Mouse (Mus musculus) neural tube, embryonic 11.5 days (tissue): ENCODE data around the gene Maml3. TPM values are rescaled to one million over a fixed set of nuclear protein-coding genes. Genes with fewer than 3 reads are reported as not detected.

Experiments used
- ATAC-seq: fragments of 200-750 bp; cut with Nextera tagmentation; 2 replicates; pipeline ENCODE4 v1.8.0; 2017; ENCODE audit warnings: moderate number of reproducible peaks, mild to moderate bottlenecking, moderate TSS enrichment, moderate library complexity; ENCODE audit not compliant: insufficient read depth, low FRiP score, low TSS enrichment
- DNase-seq: peaks from one replicate; pipeline ENCODE4 v3.0.0-alpha.2; 2015; ENCODE audit warnings: low spot score
- H3K27ac ChIP-seq: fragments of 300-500 bp; sonication (generic); 2 replicates; pipeline ENCODE4 v1.5.1; 2014; ENCODE audit warnings: low read depth, mild to moderate bottlenecking, low read length
- H3K27me3 ChIP-seq: fragments of 300-500 bp; sonication (generic); 2 replicates; pipeline ENCODE4 v1.6.1; 2014; ENCODE audit warnings: mild to moderate bottlenecking, low read length, mixed read lengths; ENCODE audit not compliant: control insufficient read depth, insufficient read depth
- H3K36me3 ChIP-seq: fragments of 300-500 bp; sonication (generic); 2 replicates; pipeline ENCODE4 v1.6.1; 2014; ENCODE audit warnings: mild to moderate bottlenecking, low read length, moderate library complexity, mixed read lengths; ENCODE audit not compliant: control insufficient read depth, insufficient read depth
- H3K4me1 ChIP-seq: fragments of 300-500 bp; sonication (generic); 2 replicates; pipeline ENCODE4 v1.6.1; 2014; ENCODE audit warnings: low read length, mixed read lengths; ENCODE audit not compliant: control insufficient read depth, insufficient read depth
- H3K4me2 ChIP-seq: fragments of 300-500 bp; sonication (generic); 2 replicates; pipeline ENCODE4 v1.6.1; 2014; ENCODE audit warnings: low read depth, mild to moderate bottlenecking, moderate library complexity
- H3K4me3 ChIP-seq: fragments of 300-500 bp; sonication (generic); 2 replicates; pipeline ENCODE4 v1.5.1; 2014; ENCODE audit warnings: low read depth, low read length
- H3K9ac ChIP-seq: fragments of 300-500 bp; sonication (generic); 2 replicates; pipeline ENCODE4 v1.6.1; 2014; ENCODE audit warnings: mild to moderate bottlenecking, low read length
- H3K9me3 ChIP-seq: fragments of 300-500 bp; sonication (generic); 2 replicates; pipeline ENCODE4 v1.6.1; 2016; ENCODE audit warnings: low read length; ENCODE audit not compliant: control insufficient read depth
- WGBS: fragments of 180-500 bp; shearing (Covaris S2); extraction: QIAGEN DNeasy Blood & Tissue Kit; methylation state at CpG from one replicate; pipeline ENCODE4 v1.1.7; 2014; 5-methylcytosine and 5-hydroxymethylcytosine counted together
- polyA plus RNA-seq: library from polyadenylated mRNA; unstranded; fragments of >200 nt; fragmentation: Nextera tagmentation; extraction: Ambion mirVana; gene quantifications from 2 replicates; pipeline ENCODE4 v1.2.1, GENCODE M21; 2014

Maml3 gene
- polyA plus RNA-seq, 1 experiment from 2014 or later = 8.1 TPM

- ATAC-seq = 0 out of 2 replicates have a peak, but pooled peaks have one; percentile 23
- Histone ChIP-seq H3K4me1 (no peaks in the 10 kb centered on the region), H3K36me3 (no peaks in the 10 kb centered on the region), H3K27me3 (no peaks in the 10 kb centered on the region), H3K4me2 (no peak overlapping the region), H3K9me3 (no peaks in the 10 kb centered on the region), H3K9ac (no peak overlapping the region), H3K27ac (no peak overlapping the region), H3K4me3 (no peak overlapping the region)
- DNase-seq = no peak
- 83% methylated on average over 10 of the region's 10 CpGs for WGBS
Measured at GRCm38 (mm10) chr3:51854152-51854551, 250.7 kb downstream of the Maml3 start.

DNA sequence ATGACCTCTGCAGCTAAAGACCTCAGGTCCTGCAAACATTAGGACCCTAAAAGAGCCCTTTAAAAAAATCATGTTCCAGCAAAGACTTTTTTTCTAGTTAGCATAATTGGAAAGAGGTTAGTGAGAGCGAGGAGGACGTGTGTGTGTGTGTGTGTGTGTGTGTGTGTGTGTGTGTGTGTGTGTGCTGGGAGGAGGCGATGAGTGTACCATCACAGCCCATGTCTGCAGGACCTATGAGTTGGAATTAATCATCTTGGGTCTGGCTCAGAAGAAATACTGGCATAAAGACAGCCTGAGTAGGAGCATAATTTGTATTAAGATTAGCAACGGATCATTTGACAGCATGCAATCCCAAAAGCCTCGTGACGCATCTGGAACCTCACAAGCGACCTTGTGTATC lies 251.3 kb downstream of the Maml3 start:
- Histone ChIP-seq H3K4me1 (no peaks in the 10 kb centered on the region), H3K9ac (no peak overlapping the region)
- ATAC-seq = no peak

GRCm38 (mm10) chr3:51852692-51853091 lies 252.2 kb downstream of the Maml3 start:
- 85% methylated on average over 3 of the region's 3 CpGs for WGBS
- Histone ChIP-seq H3K27ac (no peak overlapping the region), H3K9me3 (no peaks in the 10 kb centered on the region), H3K36me3 (no peaks in the 10 kb centered on the region), H3K4me2 (no peak overlapping the region), H3K4me1 (no peaks in the 10 kb centered on the region), H3K27me3 (no peaks in the 10 kb centered on the region), H3K9ac (no peak overlapping the region), H3K4me3 (no peak overlapping the region)
- ATAC-seq (no peak), DNase-seq (no peak)

More for the DNA sequence above, 251.3 kb downstream of the Maml3 start:
- WGBS = 81% methylated on average over 7 of the region's 7 CpGs
- Histone ChIP-seq H3K27ac (no peak overlapping the region), H3K9me3 (no peaks in the 10 kb centered on the region), H3K36me3 (no peaks in the 10 kb centered on the region), H3K27me3 (no peaks in the 10 kb centered on the region), H3K4me3 (no peak overlapping the region), H3K4me2 (no peak overlapping the region)
- no peak for DNase-seq

GRCm38 (mm10) chr3:51851596-51851995 lies 253.3 kb downstream of the Maml3 start:
- no peak overlapping the region for H3K9ac ChIP-seq
- ATAC-seq = no peak
- no peaks in the 10 kb centered on the region for H3K9me3 ChIP-seq
- H3K4me1 ChIP-seq = no peaks in the 10 kb centered on the region
- no peaks in the 10 kb centered on the region for H3K27me3 ChIP-seq
- no peak overlapping the region for H3K4me2 ChIP-seq
- WGBS = 69% methylated on average over 7 of the region's 7 CpGs
- H3K4me3 ChIP-seq = no peak overlapping the region
- no peak overlapping the region for H3K27ac ChIP-seq
- H3K36me3 ChIP-seq = no peaks in the 10 kb centered on the region
- no peak for DNase-seq

DNA sequence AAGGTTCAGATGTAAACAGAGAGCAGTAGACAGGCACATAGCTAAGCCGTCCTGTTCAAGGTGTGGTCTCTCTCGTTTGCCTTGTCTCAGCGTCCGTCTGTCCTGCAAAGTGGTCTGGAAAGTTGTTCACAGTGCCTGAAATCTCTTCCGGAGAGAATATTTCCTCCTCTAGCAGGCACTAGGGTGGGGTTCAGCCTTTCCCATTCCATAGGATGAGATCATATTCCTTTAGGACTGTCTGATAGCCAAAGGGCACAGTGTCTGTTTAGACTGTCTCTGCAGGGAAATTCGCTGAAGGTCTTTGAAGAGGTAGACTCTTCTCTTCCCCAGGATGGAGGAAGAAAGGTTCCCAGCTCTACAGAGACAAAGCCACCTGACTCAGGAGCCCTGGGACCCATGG lies 255.4 kb downstream of the Maml3 start:
- no peak overlapping the region for H3K4me2 ChIP-seq
- ATAC-seq (no peak), DNase-seq (no peak)
- H3K9ac ChIP-seq = no peak overlapping the region
- 86% methylated on average over 6 of the region's 6 CpGs for WGBS
- H3K27me3 ChIP-seq = no peaks in the 10 kb centered on the region
- H3K4me1 ChIP-seq = no peaks in the 10 kb centered on the region
- H3K4me3 ChIP-seq = no peak overlapping the region
- H3K9me3 ChIP-seq = no peaks in the 10 kb centered on the region
- H3K36me3 ChIP-seq = no peaks in the 10 kb centered on the region
- H3K27ac ChIP-seq = no peak overlapping the region

DNA sequence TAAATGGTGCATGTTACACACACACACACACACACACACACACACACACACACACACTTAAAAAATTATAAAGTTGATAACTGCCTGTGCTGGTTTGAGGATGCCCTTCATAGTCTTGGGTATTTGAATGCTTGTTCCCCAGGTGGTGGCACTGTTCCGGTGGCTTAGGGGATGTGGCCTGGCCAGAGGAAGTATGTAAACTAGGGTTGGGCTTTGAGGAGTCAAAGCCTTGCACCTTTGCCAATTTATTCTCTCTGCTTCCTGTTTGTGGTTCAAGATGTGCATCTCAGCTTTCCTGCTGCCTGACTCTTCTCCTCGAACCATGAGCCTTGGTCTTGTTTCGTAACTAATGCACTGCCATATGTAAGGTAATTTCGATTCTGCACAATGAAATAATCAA lies 257.6 kb downstream of the Maml3 start:
- Histone ChIP-seq H3K9me3 (no peaks in the 10 kb centered on the region), H3K4me1 (no peaks in the 10 kb centered on the region), H3K27me3 (no peaks in the 10 kb centered on the region), H3K36me3 (no peaks in the 10 kb centered on the region), H3K4me2 (no peak overlapping the region), H3K4me3 (no peak overlapping the region), H3K27ac (no peak overlapping the region), H3K9ac (no peak overlapping the region)
- WGBS = 91% methylated on average over 4 of the region's 4 CpGs
- DNase-seq (no peak), ATAC-seq (no peak)

- Histone ChIP-seq H3K9ac (no peak overlapping the region), H3K9me3 (no peaks in the 10 kb centered on the region), H3K36me3 (no peaks in the 10 kb centered on the region), H3K4me1 (no peaks in the 10 kb centered on the region), H3K4me2 (no peak overlapping the region), H3K27ac (no peak overlapping the region), H3K27me3 (no peaks in the 10 kb centered on the region), H3K4me3 (no peak overlapping the region)
- DNase-seq (no peak), ATAC-seq (no peak)
- 77% methylated on average over 9 of the region's 9 CpGs for WGBS
Measured at GRCm38 (mm10) chr3:51844255-51844654, 260.6 kb downstream of the Maml3 start.

DNA sequence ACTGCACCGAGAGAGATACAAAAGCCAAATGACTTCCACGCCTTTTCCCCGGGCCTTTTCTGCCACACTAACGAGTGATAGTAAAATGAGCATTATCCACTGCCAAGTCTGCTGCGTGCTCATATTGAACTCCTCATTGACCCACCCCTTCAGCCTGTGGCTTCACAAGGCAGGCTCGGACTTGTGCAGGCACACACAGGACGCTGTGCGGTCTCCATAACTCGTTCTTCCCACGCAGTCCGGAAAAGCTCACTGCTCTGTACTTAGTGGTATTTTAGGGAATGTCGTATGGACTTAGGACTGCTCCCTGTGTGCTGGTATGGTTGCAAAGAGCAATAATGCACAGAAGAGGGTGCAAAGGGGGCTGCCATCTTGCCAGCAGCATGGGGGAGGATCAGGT lies 262.7 kb downstream of the Maml3 start:
- Histone ChIP-seq H3K36me3 (no peaks in the 10 kb centered on the region), H3K9ac (no peak overlapping the region), H3K27ac (no peak overlapping the region), H3K4me1 (no peaks in the 10 kb centered on the region), H3K27me3 (no peaks in the 10 kb centered on the region), H3K9me3 (no peaks in the 10 kb centered on the region), H3K4me3 (no peak overlapping the region), H3K4me2 (no peak overlapping the region)
- no peak for DNase-seq
- no peak for ATAC-seq
- 88% methylated on average over 12 of the region's 12 CpGs for WGBS

DNA sequence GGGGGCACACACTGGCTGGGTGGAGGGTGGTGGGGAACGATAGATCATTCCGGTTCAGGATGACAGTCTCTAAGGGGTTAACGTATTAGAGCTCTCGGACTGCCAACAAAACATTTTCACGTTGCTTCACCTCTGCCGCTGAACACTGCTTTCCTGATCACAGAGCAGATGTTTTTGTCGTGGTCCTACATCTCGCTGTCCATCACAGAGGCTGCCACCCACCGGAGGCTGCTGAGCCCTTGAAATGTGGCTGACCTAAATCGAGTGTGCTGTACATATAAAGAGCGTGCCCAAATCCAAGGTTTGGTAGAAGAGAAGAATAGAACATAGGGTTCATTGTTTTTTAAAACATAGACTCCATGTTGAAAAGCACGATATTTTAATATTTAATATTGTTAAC lies 263.3 kb downstream of the Maml3 start:
- H3K36me3 ChIP-seq = no peaks in the 10 kb centered on the region
- WGBS = 67% methylated on average over 12 of the region's 12 CpGs
- H3K27ac ChIP-seq = no peak overlapping the region
- DNase-seq = no peak
- H3K9me3 ChIP-seq = no peaks in the 10 kb centered on the region
- no peak overlapping the region for H3K4me2 ChIP-seq
- H3K4me3 ChIP-seq = no peak overlapping the region
- H3K9ac ChIP-seq = no peak overlapping the region
- no peaks in the 10 kb centered on the region for H3K4me1 ChIP-seq
- H3K27me3 ChIP-seq = no peaks in the 10 kb centered on the region
- no peak for ATAC-seq
